Mouse (Mus musculus) adrenal gland, postnatal 0 days (tissue): ENCODE data around the gene Slc4a3. TPM values are rescaled to one million over a fixed set of nuclear protein-coding genes. Genes with fewer than 3 reads are reported as not detected.

Experiments used
- polyA plus RNA-seq: library from polyadenylated mRNA; unstranded; fragments of >200 nt; fragmentation: Nextera tagmentation; extraction: Ambion mirVana; gene quantifications from 2 replicates; pipeline ENCODE4 v1.2.1, GENCODE M21; 2015

Slc4a3 gene
- 23.0 and 46.6 TPM in 2 replicates for polyA plus RNA-seq

DNA sequence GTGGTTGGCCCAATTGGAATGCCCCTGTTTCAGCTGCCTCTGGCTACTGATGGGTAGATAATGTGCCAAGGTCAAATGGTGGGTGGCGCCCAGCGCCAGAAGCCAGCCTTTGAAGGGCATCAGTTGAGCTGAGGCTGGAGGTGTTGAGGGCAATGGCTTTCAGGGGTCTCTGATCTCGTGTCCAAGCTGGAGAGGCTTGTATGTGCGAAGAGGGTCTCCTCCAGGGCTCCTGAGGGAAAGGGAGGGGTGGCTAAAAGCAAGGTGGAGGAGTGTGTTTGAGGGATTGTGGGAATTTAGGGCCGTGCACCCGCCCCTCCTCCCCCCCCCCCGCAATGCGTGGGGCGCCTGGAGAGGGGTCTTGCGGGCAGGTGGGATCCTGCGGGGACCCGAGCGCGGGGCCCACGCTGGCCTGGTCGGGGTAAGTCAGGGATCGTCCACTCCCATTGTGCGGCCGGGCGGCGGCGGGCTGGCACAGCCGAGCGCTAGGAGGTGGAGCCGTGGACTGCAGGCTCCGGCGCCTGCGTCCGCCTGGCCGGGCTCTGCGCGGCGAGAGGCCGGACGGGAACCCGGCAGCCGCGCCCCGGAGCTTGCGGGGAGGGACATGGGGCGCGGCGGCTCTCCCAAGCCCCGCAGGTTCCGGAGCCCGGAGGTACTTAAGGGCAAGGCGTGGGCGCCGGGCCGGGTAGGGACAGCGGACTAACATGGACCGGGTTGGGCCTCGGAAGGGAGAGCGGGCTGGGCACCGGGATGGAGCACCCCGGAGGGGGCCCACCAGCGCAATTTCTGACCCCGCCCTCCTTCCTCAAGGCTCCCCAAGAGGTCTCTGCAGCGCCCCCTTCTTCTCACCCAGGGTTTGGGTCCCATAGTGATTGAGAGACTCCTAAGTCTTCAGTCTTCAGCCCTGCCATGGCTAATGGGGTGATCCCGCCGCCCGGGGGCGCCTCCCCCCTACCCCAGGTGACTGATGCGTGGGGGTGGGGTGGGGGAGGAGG lies at the start of gene Slc4a3:
Gene Slc4a3, plus strand, starts transcription at position 302 of the 992 bp plus-strand sequence.

DNA sequence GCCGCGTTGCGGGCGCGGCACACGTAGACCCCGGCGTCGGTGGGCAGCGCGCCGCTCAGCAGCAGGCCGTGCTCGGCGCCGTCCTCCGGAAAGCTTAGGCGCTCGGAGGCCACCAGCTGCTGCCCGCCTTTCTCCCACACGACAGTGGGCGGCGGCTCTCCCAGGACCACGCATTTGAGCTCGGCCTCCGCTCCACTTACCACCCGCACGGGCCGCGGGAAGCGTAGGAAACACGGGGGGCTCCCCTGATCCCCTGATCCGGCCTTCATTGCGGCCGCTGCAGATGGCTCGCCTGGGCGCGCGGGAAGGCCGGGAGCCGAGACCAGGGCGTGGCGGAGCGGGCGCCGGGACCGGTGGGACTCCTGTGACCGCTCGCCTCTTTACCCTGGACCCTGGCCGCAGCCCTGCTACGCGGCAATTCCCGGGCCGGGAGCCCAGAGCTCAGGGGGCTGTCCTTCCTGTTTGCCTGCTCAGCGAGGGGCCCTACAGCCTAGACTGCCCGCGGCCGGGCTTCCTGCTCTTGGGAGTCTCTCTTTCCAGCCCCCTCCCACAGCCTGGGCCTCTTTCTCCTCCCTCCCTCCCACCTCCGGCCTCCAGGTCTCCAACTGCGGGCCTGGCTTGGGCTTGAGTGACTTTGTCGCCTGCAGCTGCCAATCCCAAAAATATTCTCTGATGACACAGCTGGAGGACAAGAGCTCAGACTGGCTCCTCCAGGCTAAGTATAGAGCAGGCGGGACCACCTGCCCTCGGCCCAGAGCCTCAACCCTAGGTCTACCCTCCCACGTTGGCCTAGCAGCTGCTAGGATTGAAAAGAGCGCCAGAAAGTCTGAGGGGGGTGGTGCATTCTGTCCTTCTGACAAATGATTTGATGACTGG lies 39.9 kb upstream of the Slc4a3 start, which contains the start of gene Obsl1:
Gene Obsl1, minus strand, starts transcription at position 497 of the 876 bp plus-strand sequence.

DNA sequence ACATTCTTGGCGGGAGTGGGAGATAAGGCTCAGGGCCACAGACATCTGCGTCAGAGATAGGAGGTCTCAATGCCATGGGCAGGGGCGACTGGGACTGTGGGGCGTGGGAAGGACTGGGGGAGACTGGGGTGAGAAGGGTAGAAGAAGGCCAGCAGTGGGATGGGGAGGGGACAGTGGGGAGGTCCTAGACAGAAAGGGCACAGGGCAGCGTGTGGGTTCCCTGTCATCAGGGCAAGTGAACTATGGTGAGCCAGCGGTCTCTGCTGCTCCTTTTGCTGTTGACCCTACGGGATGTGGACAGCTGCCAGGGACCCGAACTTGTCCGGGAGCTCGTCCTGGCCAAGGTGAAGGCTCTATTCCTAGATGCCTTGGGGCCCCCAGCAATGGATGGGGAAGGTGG lies 39.1 kb upstream of the Slc4a3 start, which contains the start of gene Inha:
Gene Inha, plus strand, starts transcription at position 72 of the 400 bp plus-strand sequence.

DNA sequence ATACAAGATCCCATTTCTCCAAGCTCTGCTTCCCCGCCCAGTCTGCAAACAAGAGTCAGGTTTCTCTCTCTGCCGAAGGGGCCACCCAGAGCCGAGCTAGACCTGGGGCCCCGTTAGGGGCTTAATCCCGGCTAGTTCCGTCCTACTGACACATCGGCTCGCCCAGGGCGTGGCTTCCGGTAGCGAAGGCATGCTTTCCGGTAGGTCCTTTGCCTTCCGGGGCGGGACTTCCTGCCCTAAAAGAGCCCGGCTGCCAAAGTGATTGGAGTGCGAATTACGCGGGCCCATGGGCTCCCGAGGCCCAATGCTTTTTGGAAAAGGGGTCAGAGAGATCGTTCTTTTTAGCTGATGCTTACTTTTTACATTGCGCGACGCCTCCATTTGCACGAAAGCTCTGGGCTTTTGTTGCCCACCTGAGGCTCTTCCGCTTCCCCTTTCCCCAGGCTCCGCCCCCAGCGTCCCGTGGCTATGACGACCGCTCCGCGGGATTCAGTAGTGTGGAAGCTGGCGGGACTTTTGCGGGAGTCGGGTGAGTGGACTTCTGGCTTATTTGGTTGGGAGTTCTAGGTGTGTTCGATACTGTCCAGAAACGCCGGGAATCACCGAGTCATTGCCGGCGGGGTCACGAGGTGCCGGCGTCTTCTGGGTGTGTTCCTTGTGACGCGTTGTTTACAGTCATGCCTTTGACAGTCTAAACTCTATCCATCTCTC lies 24.6 kb upstream of the Slc4a3 start, which contains the start of gene Stk11ip:
Gene Stk11ip, plus strand, starts transcription at position 209 of the 711 bp plus-strand sequence.

Other genes with a start within 250 kb of the Slc4a3 start
- gene Dnpep, start 228.3 kb upstream of the Slc4a3 start, polyA plus RNA-seq, result 133 and 170 TPM in 2 replicates
- gene Des, start 185.9 kb upstream of the Slc4a3 start, polyA plus RNA-seq, result 22.3 and 29.9 TPM in 2 replicates
- 37.1 and 42.3 TPM in 2 replicates for gene Speg, start 171.0 kb upstream of the Slc4a3 start, polyA plus RNA-seq
- 68.1 and 95.9 TPM in 2 replicates for gene Gmppa, start 110.3 kb upstream of the Slc4a3 start, polyA plus RNA-seq
- gene Asic4, start 95.8 kb upstream of the Slc4a3 start, polyA plus RNA-seq, result 4.5 and 6.8 TPM in 2 replicates
- 45.8 and 51.6 TPM in 2 replicates for gene Chpf, start 67.0 kb upstream of the Slc4a3 start, polyA plus RNA-seq
- gene Tmem198, start 66.7 kb upstream of the Slc4a3 start, polyA plus RNA-seq, result 5.4 and 10.3 TPM in 2 replicates
- gene Obsl1, start 39.8 kb upstream of the Slc4a3 start, polyA plus RNA-seq, result 58.6 and 64.4 TPM in 2 replicates
- 68.0 and 193 TPM in 2 replicates for gene Inha, start 39.2 kb upstream of the Slc4a3 start, polyA plus RNA-seq
- 12.7 and 15.8 TPM in 2 replicates for gene Stk11ip, start 24.7 kb upstream of the Slc4a3 start, polyA plus RNA-seq